Mouse (Mus musculus) E14TG2a.4 (cell line): Measurements from ENCODE around the gene Gramd1b.

Source experiments
- CTCF ChIP-seq: conservative IDR thresholded peaks from 2 replicates; pipeline ENCODE4 v1.5.1; 2014; ENCODE audit warnings: low read length
- NANOG ChIP-seq: IDR thresholded peaks from 2 replicates; pipeline ENCODE4 v1.6.1; 2014; ENCODE audit warnings: borderline replicate concordance, low read length, mixed read lengths
- POU5F1 ChIP-seq: IDR thresholded peaks from 2 replicates; pipeline ENCODE4 v1.6.1; 2014; ENCODE audit warnings: low read length, borderline replicate concordance

DNA sequence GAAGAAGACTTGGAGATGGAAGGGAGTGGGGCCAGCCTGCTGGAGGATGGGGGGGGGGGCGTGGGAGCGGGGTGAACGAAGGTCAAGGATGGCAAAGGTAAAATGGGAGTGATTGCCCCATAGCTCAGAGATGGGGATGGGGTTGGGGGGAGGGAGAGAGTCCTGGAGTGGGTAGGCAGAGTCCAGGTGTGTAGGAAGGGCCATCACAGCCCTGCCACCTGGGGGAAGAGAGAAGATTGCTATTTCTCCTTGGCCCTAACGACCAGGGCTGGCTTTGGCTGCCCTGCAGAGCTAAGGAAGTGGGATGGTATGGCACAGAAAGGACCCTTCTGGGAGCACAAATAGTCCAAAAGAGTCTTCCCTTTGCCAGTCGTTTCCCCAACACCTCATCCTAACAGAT is 237.0 kb downstream of the Gramd1b start:
- TF ChIP-seq CTCF, result no peak
- TF ChIP-seq POU5F1, result no peak
- no peak for TF ChIP-seq NANOG
